Mouse (Mus musculus): ENCODE data around the gene Vsig8. TPM values are rescaled to one million over a fixed set of nuclear protein-coding genes. Genes with fewer than 3 reads are reported as not detected.

Gene Vsig8
- total RNA-seq, 2 experiments from 2014 or later: not detected

DNA sequence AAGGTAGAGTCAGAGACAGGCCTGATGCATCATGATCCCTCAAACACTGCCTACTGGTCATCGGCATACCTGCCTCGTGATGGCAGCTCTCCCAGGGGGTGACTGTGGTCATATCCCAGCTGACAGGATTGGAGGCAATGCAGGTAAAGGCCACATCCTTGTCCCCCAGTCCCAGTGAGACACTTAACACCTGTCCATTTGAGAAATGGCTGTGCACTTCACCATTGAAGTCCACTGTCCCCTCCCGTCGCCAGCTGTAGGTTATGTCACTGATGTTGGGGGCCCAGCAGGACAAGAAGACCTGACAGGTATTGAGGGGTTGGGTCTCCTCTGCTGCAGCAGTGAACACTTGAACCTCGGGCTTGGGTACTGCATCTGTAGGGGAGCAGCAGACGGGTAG lies 28.5 kb downstream of the Vsig8 start:
- ATAC-seq (replicated peaks; ENCODE audit: low FRiP score, poor library complexity, severe bottlenecking): no peak

DNA sequence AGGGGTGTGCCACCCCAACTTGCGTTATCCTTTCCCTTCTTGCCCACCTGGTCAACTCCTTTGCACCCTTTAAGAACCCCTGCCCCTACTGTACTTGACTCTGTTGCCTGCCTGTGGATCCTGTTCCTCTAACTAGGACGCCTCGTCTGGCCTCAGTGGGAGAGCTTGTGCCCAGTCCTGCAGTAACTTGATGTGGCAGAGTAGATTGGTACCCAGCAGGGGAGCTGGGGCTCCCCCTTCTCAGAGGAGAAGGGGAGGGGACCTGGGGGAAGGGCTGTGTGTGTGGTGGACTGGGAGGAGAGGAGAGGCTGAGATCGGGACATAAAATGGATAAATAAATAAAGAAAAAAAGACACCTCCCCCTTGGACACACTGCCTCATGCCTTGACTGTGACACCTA lies 29.3 kb downstream of the Vsig8 start:
- ATAC-seq (replicated peaks; ENCODE audit: low FRiP score, poor library complexity, severe bottlenecking): no peak

DNA sequence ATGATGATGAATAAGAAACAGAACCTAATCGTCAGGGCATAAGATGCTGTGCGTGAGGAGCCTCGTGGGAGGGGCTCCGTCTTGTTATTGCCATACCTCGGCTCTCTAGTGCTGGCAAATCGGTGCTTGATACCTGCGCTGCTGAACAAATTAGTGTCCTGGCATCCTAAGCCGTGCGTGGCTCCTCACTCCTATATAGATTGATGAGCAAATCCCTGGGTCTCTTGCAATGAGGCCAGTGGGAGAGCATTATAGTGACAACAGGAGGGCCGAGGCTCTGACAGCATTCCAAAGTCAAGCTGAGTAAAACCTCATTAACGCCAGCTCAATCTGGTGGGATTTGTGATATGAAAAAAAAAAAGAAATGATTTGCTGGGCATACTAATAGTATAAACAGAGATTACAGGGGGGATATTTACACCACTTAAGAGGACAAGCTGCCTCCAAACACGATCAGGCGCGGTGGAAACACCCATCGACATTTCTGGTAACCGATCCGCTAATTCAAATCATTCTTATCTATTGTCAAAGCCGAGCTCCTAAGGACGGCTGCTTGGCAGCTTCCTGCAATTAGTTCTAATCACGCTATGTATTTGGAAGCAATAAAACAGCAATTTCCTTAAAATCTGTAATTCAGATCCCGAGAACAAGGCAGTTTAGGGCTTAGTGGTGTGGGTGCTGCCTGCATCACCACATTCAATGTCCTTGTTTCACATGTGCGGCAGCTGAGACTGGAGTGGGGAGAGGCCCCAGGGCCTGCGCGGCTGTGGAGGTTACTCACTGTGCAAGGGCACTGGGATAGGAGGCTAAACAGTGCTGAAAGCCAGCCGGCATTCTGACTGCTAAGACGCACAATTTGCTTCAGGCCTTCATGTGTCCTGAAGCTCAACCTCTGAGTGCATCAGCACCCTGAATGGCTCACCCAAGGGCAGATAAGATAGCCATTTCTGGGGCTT lies 30.2 kb downstream of the Vsig8 start:
- ATAC-seq (replicated peaks; ENCODE audit: low FRiP score, poor library complexity, severe bottlenecking): no peak

DNA sequence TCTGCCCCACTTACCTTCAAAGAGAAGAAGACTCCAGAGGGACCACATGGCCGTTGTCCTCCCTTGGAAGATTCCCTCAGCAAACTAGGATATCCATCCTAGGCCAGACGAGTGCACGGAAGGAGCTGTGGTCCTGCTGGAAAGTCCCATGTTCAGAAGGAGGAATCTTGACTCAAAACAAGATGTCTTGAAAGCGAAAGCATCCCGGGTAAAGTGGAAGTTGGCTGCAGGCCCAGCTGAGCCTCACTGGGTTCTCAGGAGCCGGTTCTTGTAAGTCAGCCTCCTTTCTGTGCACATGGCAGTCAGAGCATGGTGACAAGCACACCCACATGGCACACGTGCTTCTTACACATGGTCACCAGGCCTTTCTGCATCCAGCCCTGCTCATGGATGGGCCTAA lies 34.6 kb downstream of the Vsig8 start, which contains the start of gene Slamf8:
Slamf8 (minus strand) TSS at position 184 of the 400 bp plus-strand sequence.
- no peak for ATAC-seq (replicated peaks; ENCODE audit: low FRiP score, poor library complexity, severe bottlenecking)

DNA sequence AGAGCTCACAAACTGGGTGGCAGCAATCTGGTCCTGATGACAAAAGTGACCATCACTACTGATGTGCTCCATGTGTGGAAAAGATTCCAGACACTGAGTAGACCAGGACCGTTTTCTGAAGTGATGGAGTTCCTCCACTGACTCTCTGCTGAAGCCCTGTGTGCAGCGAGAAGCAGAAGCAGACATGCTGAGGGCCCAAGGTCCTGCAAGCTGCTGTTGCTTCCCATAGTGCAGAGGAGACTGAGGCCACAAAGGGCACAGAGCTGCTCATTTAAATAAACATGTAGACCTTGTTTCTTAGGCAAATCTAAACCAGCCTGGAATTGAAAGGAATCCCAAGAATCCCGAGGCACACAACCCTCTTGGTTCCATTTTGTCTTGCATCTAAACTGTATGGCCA lies 37.6 kb downstream of the Vsig8 start:
- no peak for ATAC-seq (replicated peaks; ENCODE audit: low FRiP score, poor library complexity, severe bottlenecking)

DNA sequence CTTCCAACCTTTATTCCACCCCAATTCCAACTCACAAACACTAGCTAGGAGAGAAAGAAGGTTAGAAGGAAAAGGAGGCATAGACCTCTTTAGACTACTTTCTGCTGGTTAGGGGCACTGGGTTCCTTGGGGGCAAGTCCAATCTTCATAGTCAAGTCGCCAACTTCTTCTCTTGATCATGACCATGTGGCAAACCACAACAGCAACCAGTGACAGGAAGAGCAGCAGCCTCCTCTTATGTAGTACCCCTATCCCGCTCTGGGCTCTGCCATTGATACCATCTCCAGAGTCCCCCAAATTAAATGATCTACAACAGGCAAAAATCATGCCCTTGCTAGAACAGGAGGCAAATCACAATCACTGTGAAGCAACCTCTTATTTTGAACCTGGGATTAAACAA lies 38.2 kb downstream of the Vsig8 start:
- no peak for ATAC-seq (replicated peaks; ENCODE audit: low FRiP score, poor library complexity, severe bottlenecking)

DNA sequence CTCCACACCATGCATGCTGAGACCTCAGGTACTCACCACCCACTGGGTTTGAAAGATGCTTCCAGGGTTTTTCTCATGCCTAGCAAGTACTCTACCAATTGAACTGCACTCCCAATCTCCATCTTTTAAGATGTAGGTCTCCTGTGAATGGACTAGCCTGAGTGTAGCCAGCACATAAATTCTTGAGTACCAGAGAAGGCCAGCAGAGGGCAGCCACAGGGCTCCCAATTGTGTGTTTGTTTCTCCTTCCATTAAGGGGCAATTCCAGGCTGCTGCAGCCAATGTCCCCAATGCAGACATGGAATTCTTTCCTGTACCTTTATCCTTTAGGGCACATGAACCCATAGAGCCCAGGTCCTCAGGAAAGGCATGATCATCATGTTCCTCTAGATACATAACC lies 38.8 kb downstream of the Vsig8 start:
- ATAC-seq (replicated peaks; ENCODE audit: low FRiP score, poor library complexity, severe bottlenecking): no peak

DNA sequence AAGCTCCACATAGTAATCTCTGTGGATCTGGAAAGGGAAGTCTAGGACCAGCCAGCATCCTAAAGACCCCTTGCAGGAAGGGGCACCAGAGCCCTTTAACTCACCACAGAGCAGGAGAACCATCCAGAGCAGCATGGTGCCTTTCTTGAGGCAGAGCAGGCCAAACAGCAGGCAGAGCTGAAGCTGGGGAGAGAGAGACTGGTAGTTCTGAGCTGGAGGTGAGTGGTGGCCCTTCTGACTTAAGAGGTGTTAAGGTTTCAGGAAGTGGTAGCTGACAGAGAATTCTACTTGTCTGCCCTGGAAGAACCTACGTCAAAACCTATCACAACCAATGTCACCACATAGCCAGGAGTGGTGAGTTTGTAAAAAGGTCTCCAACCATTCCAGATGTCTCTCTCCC lies 46.6 kb downstream of the Vsig8 start, which contains the start of gene Fcrl6:
Fcrl6 (minus strand) TSS at position 226 of the 400 bp plus-strand sequence.
- no peak for ATAC-seq (replicated peaks; ENCODE audit: low FRiP score, poor library complexity, severe bottlenecking)

DNA sequence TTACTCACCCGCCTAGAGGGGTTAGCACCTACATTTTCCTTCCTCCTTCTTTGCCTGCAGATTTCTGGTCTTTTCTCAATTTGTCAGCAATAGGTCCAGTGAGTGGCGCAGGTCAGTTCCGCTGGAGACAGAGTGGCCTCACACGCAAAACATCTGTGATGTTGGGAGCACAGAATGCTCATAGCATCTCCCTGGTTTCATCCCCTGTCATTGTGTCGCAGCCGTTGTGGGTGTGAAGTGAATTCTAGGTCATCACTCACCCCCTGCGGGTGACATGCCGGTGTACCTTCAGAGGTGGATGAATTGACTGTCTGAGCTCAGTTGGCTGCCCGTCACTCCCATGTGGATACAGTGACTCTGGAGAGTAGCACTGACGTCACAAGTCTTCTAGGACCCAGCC lies 55.6 kb downstream of the Vsig8 start:
- ATAC-seq (replicated peaks; ENCODE audit: low FRiP score, poor library complexity, severe bottlenecking): no peak

DNA sequence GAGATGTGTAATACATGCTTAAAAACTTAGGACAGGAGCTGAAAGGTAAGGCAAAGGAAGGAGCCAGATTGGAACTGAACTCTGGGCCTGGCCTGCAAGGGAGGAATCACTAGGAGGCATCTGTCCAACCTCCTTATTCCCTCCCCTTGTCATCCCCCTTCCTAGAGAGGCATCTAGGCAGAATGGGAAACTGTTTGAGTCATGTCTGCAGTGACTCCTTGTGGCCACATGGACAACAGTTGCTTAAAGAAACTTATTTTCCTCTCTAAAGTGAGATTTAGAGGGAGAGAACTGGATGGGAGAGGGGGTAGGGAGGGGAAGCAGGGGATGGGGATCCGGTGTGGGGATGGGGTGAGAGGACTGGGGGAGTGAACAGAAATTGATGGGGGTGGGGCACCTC lies 57.0 kb downstream of the Vsig8 start:
- no peak for ATAC-seq (replicated peaks; ENCODE audit: low FRiP score, poor library complexity, severe bottlenecking)

Other genes starting within 250 kb of the Vsig8 start
- gene Kcnj9, start 226.6 kb upstream of the Vsig8 start, total RNA-seq (2015; ENCODE audit: low replicate concordance): not detected in 2 replicates
- 2.1 TPM in 1 of 2 replicates, not detected in the other for gene Kcnj9, start 226.6 kb upstream of the Vsig8 start, total RNA-seq (2017; ENCODE audit: low replicate concordance)
- gene Kcnj10, start 214.7 kb upstream of the Vsig8 start, total RNA-seq (2015; ENCODE audit: low replicate concordance): 5.6 and 11.7 TPM in 2 replicates
- gene Kcnj10, start 214.7 kb upstream of the Vsig8 start, total RNA-seq (2017; ENCODE audit: low replicate concordance): 0.85 and 2.8 TPM in 2 replicates
- gene Pigm, start 179.4 kb upstream of the Vsig8 start, total RNA-seq (2015; ENCODE audit: low replicate concordance): 5.2 and 5.6 TPM in 2 replicates
- 5.3 and 8.1 TPM in 2 replicates for gene Pigm, start 179.4 kb upstream of the Vsig8 start, total RNA-seq (2017; ENCODE audit: low replicate concordance)
- 4.0 TPM in 1 of 2 replicates, not detected in the other for gene Slamf9, start 80.6 kb upstream of the Vsig8 start, total RNA-seq (2015; ENCODE audit: low replicate concordance)
- 0.70 and 0.77 TPM in 2 replicates for gene Slamf9, start 80.6 kb upstream of the Vsig8 start, total RNA-seq (2017; ENCODE audit: low replicate concordance)
- not detected in 2 replicates for gene Igsf9, start 74.2 kb upstream of the Vsig8 start, total RNA-seq (2015; ENCODE audit: low replicate concordance)
- gene Igsf9, start 74.2 kb upstream of the Vsig8 start, total RNA-seq (2017; ENCODE audit: low replicate concordance): not detected in 2 replicates
- 135 and 151 TPM in 2 replicates for gene Tagln2, start 55.9 kb upstream of the Vsig8 start, total RNA-seq (2015; ENCODE audit: low replicate concordance)
- 52.7 and 53.7 TPM in 2 replicates for gene Tagln2, start 55.9 kb upstream of the Vsig8 start, total RNA-seq (2017; ENCODE audit: low replicate concordance)
- not detected in 2 replicates for gene Cfap45, start 35.1 kb upstream of the Vsig8 start, total RNA-seq (2015; ENCODE audit: low replicate concordance)
- 0.28 TPM in 1 of 2 replicates, not detected in the other for gene Cfap45, start 35.1 kb upstream of the Vsig8 start, total RNA-seq (2017; ENCODE audit: low replicate concordance)
- gene Slamf8, start 34.6 kb downstream of the Vsig8 start, total RNA-seq (2015; ENCODE audit: low replicate concordance): not detected in 2 replicates
- gene Slamf8, start 34.6 kb downstream of the Vsig8 start, total RNA-seq (2017; ENCODE audit: low replicate concordance): 0.68 TPM in 1 of 2 replicates, not detected in the other
- not detected in 2 replicates for gene Fcrl6, start 46.6 kb downstream of the Vsig8 start, total RNA-seq (2015; ENCODE audit: low replicate concordance)
- gene Fcrl6, start 46.6 kb downstream of the Vsig8 start, total RNA-seq (2017; ENCODE audit: low replicate concordance): not detected in 2 replicates
- 3.1 and 3.7 TPM in 2 replicates for gene Dusp23, start 77.0 kb downstream of the Vsig8 start, total RNA-seq (2015; ENCODE audit: low replicate concordance)
- 0.77 TPM in 1 of 2 replicates, not detected in the other for gene Dusp23, start 77.0 kb downstream of the Vsig8 start, total RNA-seq (2017; ENCODE audit: low replicate concordance)
- gene Crp, start 142.1 kb downstream of the Vsig8 start, total RNA-seq (2015; ENCODE audit: low replicate concordance): not detected in 2 replicates
- not detected in 2 replicates for gene Crp, start 142.1 kb downstream of the Vsig8 start, total RNA-seq (2017; ENCODE audit: low replicate concordance)

Measured in erythroblast, adult 5-6 weeks (primary cell).